Comparison of ENCODE assay signal across 9 mouse cellular contexts in the genomic region with DNA sequence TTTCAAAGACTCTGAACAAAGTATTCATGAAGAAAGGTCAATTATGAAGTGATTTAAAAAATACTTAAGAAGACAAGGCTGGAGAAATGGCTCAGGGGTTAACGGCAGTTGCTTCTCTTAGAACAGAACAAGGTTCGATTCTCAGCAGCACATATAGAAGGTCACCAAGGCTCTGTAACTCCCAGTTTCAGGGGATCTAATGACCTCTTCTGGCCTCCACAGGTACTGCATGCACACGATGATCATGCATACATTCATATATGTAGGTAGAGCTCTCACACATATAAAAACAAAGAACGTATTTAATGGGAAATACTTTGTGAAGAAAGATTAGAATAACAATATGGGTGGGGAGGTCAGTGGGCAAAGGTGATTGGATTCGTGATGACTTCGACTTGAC. TPM values are rescaled to one million over a fixed set of nuclear protein-coding genes. Genes with fewer than 3 reads are reported as not detected.
A peak's percentile ranks its signal among the peaks of the same experiment; 100 is the strongest.
DNase-seq lines count a peak whose midpoint lies in the region; ATAC-seq and TF ChIP-seq lines count a peak whose summit lies in the region.
"Had no signal": no experiment of that assay in that cellular context is flagged by ENCODE, and none has a peak within 500 bp of the region (broad histone marks: within the 10 kb centered on the region; RNA-seq: fewer than 3 reads in every experiment).

No protein-coding gene starts in this region.

- no peaks in the 10 kb centered on the region for H3K4me1 ChIP-seq in midbrain, embryonic 16.5 days (ENCODE audit: control insufficient read depth, insufficient read depth, low read length)
- H3K4me1 ChIP-seq: limb, embryonic 13.5 days; neural tube, embryonic 12.5 days had no signal

- H3K9me3 ChIP-seq in midbrain, embryonic 16.5 days (replicated peaks; ENCODE audit: control insufficient read depth, low read length, poor library complexity, severe bottlenecking): no peaks in the 10 kb centered on the region
- H3K9me3 ChIP-seq: limb, embryonic 13.5 days; neural tube, embryonic 12.5 days had no signal

- intact Hi-C loops in left cerebral cortex, adult 2 months (cut with DNase I): no loop called here
- intact Hi-C loops in left cerebral cortex, postnatal 25 days (cut with DNase I): no loop called here

- peak; percentile 51 for TF ChIP-seq CTCF in left cerebral cortex, adult 2 months (IDR thresholded peaks at IDR 0.05)

- no peak overlapping the region for H3K4me3 ChIP-seq in left cerebral cortex, adult 2 months
- H3K4me3 ChIP-seq in midbrain, embryonic 16.5 days (ENCODE audit: low read depth, low read length): no peak overlapping the region
- H3K4me3 ChIP-seq: limb, embryonic 13.5 days; neural tube, embryonic 12.5 days had no signal

- no peak for DNase-seq in left cerebral cortex, adult 2 months (ENCODE audit: extremely low spot score in 1 of 2, low spot score in 2 of 2)
- DNase-seq in left cerebral cortex, postnatal 25 days (ENCODE audit: low spot score in 2 of 2): no peak
- peak; percentile 41 for DNase-seq in c-Kit-positive CD71-positive TER-119-positive erythroid progenitor cells, embryonic 14.5 days (ENCODE audit: low spot score)
- peak; percentile 17 for DNase-seq in kidney, postnatal 14 days
- DNase-seq in thymus, postnatal 0 days (ENCODE audit: low spot score): peak; percentile 34
- DNase-seq in testis, postnatal 14 days (ENCODE audit: low spot score): no peak

- no peak overlapping the region for H3K4me2 ChIP-seq in midbrain, embryonic 16.5 days (ENCODE audit: low read length)
- H3K4me2 ChIP-seq: limb, embryonic 13.5 days; neural tube, embryonic 12.5 days had no signal

- no peak overlapping the region for H3K27ac ChIP-seq in left cerebral cortex, adult 2 months
- H3K27ac ChIP-seq in midbrain, embryonic 16.5 days (ENCODE audit: low read length): no peak overlapping the region
- H3K27ac ChIP-seq: limb, embryonic 13.5 days; neural tube, embryonic 12.5 days had no signal

- H3K9ac ChIP-seq in midbrain, embryonic 16.5 days (ENCODE audit: low read depth, low read length): no peak overlapping the region
- H3K9ac ChIP-seq: limb, embryonic 13.5 days; neural tube, embryonic 12.5 days had no signal

- no peaks in the 10 kb centered on the region for H3K36me3 ChIP-seq in midbrain, embryonic 16.5 days (ENCODE audit: control insufficient read depth, insufficient read depth, low read length)

- no peak for ATAC-seq in midbrain, embryonic 16.5 days

- no peaks in the 10 kb centered on the region for H3K27me3 ChIP-seq in midbrain, embryonic 16.5 days (ENCODE audit: control insufficient read depth, insufficient read depth, low read depth, low read length)
- H3K27me3 ChIP-seq: limb, embryonic 13.5 days; neural tube, embryonic 12.5 days had no signal

- 89% methylated on average over 6 of the region's 6 CpGs for WGBS in midbrain, embryonic 16.5 days

RNA-seq across cellular contexts. Expression of a gene that starts 56.5 kb away (rescaled TPM):
- total RNA-seq in left cerebral cortex, adult 2 months (2021): 10 to 100 TPM; 22.8 to 27.3 TPM
- total RNA-seq in left cerebral cortex, postnatal 25 days (2021): 10 to 100 TPM; 22.8 to 27.4 TPM
- polyA plus RNA-seq in thymus, postnatal 0 days (2015; fragmentation: Nextera tagmentation; extraction: Ambion mirVana): 2.7 and 3.1 TPM in 2 replicates
- 9.9 and 11.5 TPM in 2 replicates for polyA plus RNA-seq in midbrain, embryonic 16.5 days (2015; fragmentation: Nextera tagmentation; extraction: Ambion mirVana)

Comparison
In these comparisons a context has a peak if more than half of its experiments do, and no peak if none do; other contexts are left out.
1. DNase-seq: peak in c-Kit-positive CD71-positive TER-119-positive erythroid progenitor cells, embryonic 14.5 days (single experiment), kidney, postnatal 14 days (single experiment) and thymus, postnatal 0 days (single experiment); none in left cerebral cortex, adult 2 months (0 of 2), left cerebral cortex, postnatal 25 days (0 of 2) and testis, postnatal 14 days (single experiment).